Mouse (Mus musculus) E14TG2a.4 (cell line): ENCODE results near the gene Neurl1a.

Experiments used
- CTCF ChIP-seq: conservative IDR thresholded peaks from 2 replicates; pipeline ENCODE4 v1.5.1; 2014; ENCODE audit warnings: low read length
- NANOG ChIP-seq: IDR thresholded peaks from 2 replicates; pipeline ENCODE4 v1.6.1; 2014; ENCODE audit warnings: borderline replicate concordance, low read length, mixed read lengths

GRCm38 (mm10) chr19:47291307-47292080 lies 112.9 kb downstream of the Neurl1a start:
- TF ChIP-seq CTCF (no peak), NANOG (no peak)
